Mouse (Mus musculus) G1E (cell line): ENCODE data around the gene Gm28308. TPM values are rescaled to one million over a fixed set of nuclear protein-coding genes. Genes with fewer than 3 reads are reported as not detected.

Experiments
- ATAC-seq: 2 replicates; pipeline ENCODE4 v1.8.0; 2016; ENCODE audit warnings: mild to moderate bottlenecking; ENCODE audit not compliant: insufficient number of reproducible peaks, poor library complexity, low FRiP score, severe bottlenecking; ENCODE audit errors: extremely low read depth
- DNase-seq: peaks from one replicate; pipeline ENCODE4 v3.0.0; 2012; ENCODE audit warnings: low spot score
- H3K27me3 ChIP-seq: 2 replicates; pipeline ENCODE4 v1.6.1; 2012; ENCODE audit warnings: mild to moderate bottlenecking, low read length, inconsistent platforms; ENCODE audit not compliant: insufficient read depth
- H3K36me3 ChIP-seq: replicated peaks from 2 replicates; pipeline ENCODE3; 2012; ENCODE audit warnings: mild to moderate bottlenecking, inconsistent platforms
- H3K4me1 ChIP-seq: 2 replicates; pipeline ENCODE4 v1.6.1; 2012; ENCODE audit warnings: low read depth, low read length, inconsistent platforms, mixed read lengths; ENCODE audit not compliant: insufficient read depth
- H3K4me3 ChIP-seq: 2 replicates; pipeline ENCODE4 v1.5.1; 2012; ENCODE audit warnings: low read depth, mild to moderate bottlenecking, inconsistent platforms, low read length, moderate library complexity, mixed read lengths
- H3K9me3 ChIP-seq: replicated peaks from 2 replicates; pipeline ENCODE4 v1.6.1; 2012; ENCODE audit warnings: inconsistent platforms
- CTCF ChIP-seq: IDR thresholded peaks from 2 replicates; pipeline ENCODE4 v1.5.1; 2012; ENCODE audit warnings: low read depth, low read length, inconsistent platforms, mixed read lengths
- GATA1 ChIP-seq: IDR thresholded peaks from 2 replicates; pipeline ENCODE4 v1.6.1; 2012; ENCODE audit warnings: borderline replicate concordance, low read length, inconsistent platforms, mixed read lengths
- GATA2 ChIP-seq: IDR thresholded peaks from 2 replicates; pipeline ENCODE4 v1.6.1; 2012; ENCODE audit warnings: low read depth, low read length, inconsistent platforms, borderline replicate concordance
- POLR2AphosphoS5 ChIP-seq: IDR thresholded peaks from 2 replicates; pipeline ENCODE4 v1.6.1; 2012; ENCODE audit warnings: low read depth, low read length, inconsistent platforms; ENCODE audit not compliant: insufficient replicate concordance
- TAL1 ChIP-seq: conservative IDR thresholded peaks from 2 replicates; pipeline ENCODE4 v1.6.1; 2012; ENCODE audit warnings: low read depth, low read length, inconsistent platforms, mixed read lengths
- polyA plus RNA-seq: library from polyadenylated mRNA; stranded (reverse); fragments of >175 nt; gene quantifications from 2 replicates; pipeline ENCODE4 v1.2.3, GENCODE M21; 2012
- total RNA-seq, 2 experiments: library from RNA; stranded (forward) in 1 of 2; stranded (reverse) in 1 of 2; fragments of 200-1000 nt in 1 of 2; fragments of >200 nt in 1 of 2; fragmentation: Nextera tagmentation in 1 of 2; gene quantifications; 2 replicates each; pipeline ENCODE4 v1.2.3; 2014 to 2017

Gene Gm28308
- total RNA-seq (2014; fragmentation: Nextera tagmentation) (not detected in 2 replicates), total RNA-seq (2017) (not detected in 2 replicates), polyA plus RNA-seq (not detected in 2 replicates)

DNA sequence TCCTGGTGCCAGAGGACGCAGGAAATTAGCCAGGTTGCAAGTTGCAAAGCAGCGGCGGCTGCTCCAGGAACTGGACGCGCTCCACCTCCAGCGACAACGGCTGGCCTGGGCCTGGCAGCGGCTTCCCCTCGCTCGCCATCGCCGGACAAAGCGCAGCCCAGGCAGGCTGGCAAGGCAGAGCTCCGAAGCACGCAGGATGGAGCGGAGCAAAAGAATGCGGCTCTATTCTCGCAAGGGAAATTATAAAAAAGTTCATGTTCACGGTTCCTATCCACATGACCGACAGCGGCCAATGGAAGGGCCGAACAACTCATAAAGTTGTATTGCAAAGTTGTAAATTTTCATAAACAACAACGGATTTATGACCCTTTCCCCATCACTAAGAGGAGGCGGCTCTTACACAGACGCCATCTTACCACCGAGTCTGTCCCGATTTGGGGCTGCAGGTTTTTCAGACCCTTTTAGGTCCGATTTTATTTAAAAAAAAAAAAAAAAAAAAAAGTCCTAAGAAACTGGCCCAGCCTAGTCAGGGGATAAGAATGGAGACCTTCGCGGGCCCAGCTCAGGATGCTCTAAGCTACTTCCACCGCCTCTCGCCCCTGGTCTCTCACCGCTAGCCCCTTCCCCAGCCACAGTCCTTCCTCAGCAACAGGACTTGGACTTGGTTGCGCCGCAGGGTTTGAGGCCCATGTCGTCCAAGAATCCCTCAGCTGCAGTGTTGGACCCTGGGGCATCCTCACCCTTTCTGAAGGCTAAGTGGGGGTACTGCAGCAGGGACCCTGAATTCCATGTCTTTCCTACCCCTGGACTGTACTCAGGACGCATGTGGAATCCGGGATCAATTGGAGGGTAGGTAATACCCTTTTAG lies at the start of gene Gm28308, which contains the start of gene Hoxa3:
Gene Gm28308, minus strand, starts transcription at position 221 of the 868 bp plus-strand sequence.
Gene Hoxa3, minus strand, starts transcription at position 218 of the 868 bp plus-strand sequence.
- Histone ChIP-seq H3K27me3 (peaks cover 48% of the 10 kb centered on the region), H3K9me3 (peaks cover 9% of the 10 kb centered on the region), H3K4me3 (no peak within 1 kb of the TSS), H3K36me3 (no peaks in the 10 kb centered on the region), H3K4me1 (no peaks in the 10 kb centered on the region)
- TF ChIP-seq TAL1: no peak
- no peak for TF ChIP-seq CTCF
- TF ChIP-seq GATA2: no peak
- TF ChIP-seq POLR2AphosphoS5: no peak
- DNase-seq (no peak), ATAC-seq (no peak)

DNA sequence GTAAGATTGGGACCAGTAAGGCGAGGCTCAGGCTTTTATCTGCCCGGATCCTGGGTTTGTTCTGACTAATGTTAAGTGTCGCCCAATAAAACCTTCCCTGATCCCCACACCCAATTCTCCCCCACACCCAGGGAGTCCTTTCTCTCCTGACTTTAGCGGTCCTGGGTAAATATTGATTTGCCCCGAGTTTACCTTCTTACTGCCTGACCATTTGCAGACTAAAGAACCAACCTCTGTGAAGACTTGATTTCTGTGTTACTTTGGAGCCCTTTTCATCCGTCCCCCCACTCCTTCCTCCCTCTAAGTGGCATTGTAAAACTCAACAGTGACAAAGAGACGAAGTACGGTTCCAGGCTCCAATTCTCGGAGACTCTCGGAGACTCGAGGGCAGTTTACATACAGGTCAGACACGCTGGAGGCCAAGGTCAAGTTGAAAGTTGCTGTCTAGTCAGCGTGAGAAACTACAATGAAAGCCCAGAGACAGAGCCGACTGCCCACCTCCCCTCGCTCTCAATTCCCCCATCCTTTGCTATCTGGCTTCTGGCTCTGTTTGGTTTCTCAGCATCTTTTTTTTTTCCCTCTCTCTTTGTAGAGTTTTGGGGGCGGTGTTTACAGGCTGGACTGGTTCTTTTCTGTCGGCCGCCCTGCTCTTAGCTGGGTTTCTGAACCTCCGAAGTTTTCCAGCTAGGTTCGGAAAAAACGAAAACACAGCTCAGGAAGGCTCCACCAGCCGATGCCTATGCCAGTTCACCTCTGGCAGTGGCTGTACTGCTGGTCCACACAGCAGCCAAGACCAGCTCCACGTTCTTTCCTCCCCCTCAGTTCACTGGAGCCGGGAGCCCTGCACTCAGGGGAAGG lies 49.6 kb upstream of the Gm28308 start:
- Histone ChIP-seq H3K9me3 (peaks cover 12% of the 10 kb centered on the region), H3K36me3 (no peaks in the 10 kb centered on the region), H3K4me3 (no peak overlapping the region), H3K4me1 (no peaks in the 10 kb centered on the region), H3K27me3 (peaks cover 28% of the 10 kb centered on the region)
- no peak for DNase-seq
- ATAC-seq: no peak
- TF ChIP-seq GATA1 (no peak), CTCF (no peak), TAL1 (no peak), GATA2 (no peak), POLR2AphosphoS5 (no peak)

DNA sequence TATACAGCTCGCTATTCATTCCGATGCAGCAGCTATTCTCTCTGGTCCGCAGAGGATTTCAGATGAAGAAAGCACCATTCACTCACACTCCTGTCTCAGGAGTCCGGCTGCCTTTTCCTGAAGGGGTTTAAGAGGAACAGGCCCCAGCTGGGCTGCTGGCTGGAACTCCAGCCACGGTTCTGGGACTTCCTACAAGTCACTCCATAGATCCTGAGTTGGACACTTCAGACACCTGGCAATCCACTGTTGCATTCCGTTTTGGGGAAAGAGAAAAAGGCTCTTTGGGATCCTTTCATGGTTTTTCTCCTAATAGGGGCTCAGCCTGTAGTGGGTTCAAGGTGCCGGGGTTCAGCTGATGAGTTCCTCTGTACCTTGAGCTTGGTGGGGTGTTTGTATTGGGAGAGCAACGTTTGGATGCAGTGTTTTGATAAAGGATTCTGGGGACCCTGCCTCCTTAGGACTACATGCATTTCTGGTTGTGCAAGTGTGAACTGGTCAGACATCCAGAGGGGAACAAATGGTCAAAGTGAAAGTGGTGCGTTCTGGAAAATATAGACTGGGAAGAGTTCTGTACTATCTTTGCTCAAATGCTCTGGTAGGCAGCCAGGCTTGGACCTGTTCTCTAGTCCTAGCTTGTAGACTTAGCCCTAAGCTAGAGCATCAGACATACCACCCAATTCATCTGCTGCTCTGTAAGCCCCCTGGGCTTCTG lies 48.8 kb upstream of the Gm28308 start:
- H3K27me3 ChIP-seq: peaks cover 28% of the 10 kb centered on the region
- no peaks in the 10 kb centered on the region for H3K36me3 ChIP-seq

DNA sequence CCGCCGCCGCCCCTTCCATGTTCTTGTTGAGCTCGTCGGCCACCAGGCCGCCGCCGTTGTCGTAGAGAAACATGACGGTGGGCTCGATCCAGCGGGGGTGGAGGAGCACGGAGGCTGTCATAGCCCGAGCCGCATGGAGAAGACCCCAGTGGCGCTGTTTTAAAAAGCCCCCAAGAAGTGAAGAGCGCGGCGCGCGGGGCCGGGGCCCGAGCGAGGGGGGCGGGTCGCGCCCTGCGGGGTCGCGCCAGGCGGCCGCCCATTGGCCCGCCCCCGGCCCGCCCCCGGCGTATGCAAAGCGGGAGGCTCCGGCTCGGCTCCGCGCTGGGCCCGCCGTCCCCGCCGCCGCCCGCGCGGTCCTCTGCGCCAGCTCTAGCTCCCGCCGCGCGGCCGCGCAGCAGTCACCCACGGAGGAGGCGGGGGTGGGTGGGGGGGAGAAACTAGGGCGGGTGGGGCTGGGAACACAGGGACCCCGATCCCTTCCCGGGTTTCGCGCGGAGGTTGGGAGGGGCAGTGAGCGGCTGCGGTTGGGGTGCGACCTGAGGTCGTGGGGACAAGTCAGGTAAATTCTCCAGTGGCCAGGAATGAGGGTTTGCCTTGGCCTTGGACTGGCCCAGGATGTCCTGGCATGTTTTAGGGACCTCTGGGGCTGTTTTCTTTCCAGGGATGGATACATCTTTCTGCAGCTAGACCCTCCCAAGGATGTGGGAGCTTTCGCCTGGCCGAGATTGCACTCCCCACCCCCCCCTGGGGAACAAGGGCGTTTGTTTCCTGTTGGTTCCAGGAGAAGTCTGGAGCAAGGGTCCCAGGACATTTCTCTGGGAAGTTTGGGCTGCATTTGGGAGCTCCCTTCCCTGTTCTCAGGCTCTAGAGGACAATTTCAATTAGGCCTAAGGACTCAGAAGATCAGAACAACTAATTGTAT lies 47.8 kb upstream of the Gm28308 start, which contains the start of gene Hoxa13:
Gene Hoxa13, minus strand, starts transcription at position 227 of the 922 bp plus-strand sequence.
- Histone ChIP-seq H3K4me3 (no peak within 1 kb of the TSS), H3K9me3 (peaks cover 12% of the 10 kb centered on the region), H3K27me3 (peaks cover 23% of the 10 kb centered on the region), H3K4me1 (no peaks in the 10 kb centered on the region), H3K36me3 (no peaks in the 10 kb centered on the region)
- no peak for TF ChIP-seq CTCF
- TF ChIP-seq POLR2AphosphoS5: no peak
- TF ChIP-seq GATA1: no peak
- DNase-seq (no peak), ATAC-seq (no peak)

More for the DNA sequence above, 48.8 kb upstream of the Gm28308 start:
- ATAC-seq: no peak
- H3K4me3 ChIP-seq: no peak overlapping the region
- peaks cover 12% of the 10 kb centered on the region for H3K9me3 ChIP-seq
- no peak for TF ChIP-seq POLR2AphosphoS5
- TF ChIP-seq GATA1: no peak
- no peak for TF ChIP-seq GATA2
- no peak for TF ChIP-seq CTCF
- TF ChIP-seq TAL1: no peak
- no peak for DNase-seq
- H3K4me1 ChIP-seq: no peaks in the 10 kb centered on the region

DNA sequence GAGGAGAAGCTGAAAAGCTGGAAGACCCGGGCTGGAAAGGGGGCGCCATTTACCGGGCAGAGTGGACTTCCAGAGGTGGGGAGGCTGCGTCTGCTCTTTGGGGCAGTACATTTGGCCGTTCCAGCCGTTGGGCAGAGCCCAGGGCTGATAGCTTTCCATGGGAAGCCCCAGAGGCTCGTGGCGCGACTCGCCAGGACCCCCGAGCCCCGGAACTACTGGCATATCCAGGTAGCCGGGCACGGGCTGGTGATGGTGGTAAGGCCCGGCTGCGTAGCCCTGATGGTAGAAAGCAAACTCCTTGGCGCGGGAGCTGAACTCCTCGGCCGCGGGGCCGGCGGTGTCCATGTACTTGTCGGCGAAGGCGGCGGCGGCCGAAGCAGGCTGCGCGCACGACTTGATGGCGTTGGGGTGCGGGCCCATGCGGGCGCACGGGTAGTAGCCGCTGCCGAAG lies 46.7 kb upstream of the Gm28308 start:
- DNase-seq (no peak), ATAC-seq (no peak)
- Histone ChIP-seq H3K4me3 (no peak overlapping the region), H3K36me3 (no peaks in the 10 kb centered on the region), H3K4me1 (no peaks in the 10 kb centered on the region), H3K27me3 (peaks cover 13% of the 10 kb centered on the region), H3K9me3 (peaks cover 12% of the 10 kb centered on the region)
- TF ChIP-seq GATA2: no peak
- TF ChIP-seq GATA1: no peak
- TF ChIP-seq POLR2AphosphoS5: no peak
- no peak for TF ChIP-seq CTCF
- no peak for TF ChIP-seq TAL1
